Mouse (Mus musculus): ENCODE measurements around the gene Kcng3.

DNA sequence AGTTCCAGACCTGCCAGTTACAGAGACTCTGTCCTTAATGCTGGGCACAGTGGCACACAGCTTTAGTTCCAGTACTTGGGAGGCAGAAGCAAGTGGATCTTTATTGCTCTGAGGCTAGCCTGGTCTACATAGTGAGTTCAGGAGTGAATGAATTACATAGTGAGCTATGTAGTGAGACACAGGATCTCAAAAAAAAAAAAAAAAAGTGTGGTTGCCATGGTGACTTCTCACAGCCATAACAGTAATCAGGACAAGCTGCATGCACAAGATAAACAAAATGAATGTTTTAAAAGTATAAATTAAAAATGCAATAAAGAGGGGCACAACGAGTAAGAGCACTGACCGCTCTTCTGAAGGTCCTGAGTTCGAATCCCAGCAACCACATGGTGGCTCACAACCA lies 21.9 kb upstream of the Kcng3 start:
- no peak for TF ChIP-seq POLR2A (IDR thresholded peaks at IDR 0.05; ENCODE audit: insufficient read depth, low read length)
- TF ChIP-seq CTCF (IDR thresholded peaks at IDR 0.05; ENCODE audit: low read depth, low read length) = peak; percentile 3
- no peak for TF ChIP-seq EP300 (IDR thresholded peaks at IDR 0.05; ENCODE audit: insufficient read depth, low read depth, low read length)
